Mouse (Mus musculus) brain, embryonic 14.5 days (tissue): ENCODE measurements around the gene Prickle2. TPM values are rescaled to one million over a fixed set of nuclear protein-coding genes. Genes with fewer than 3 reads are reported as not detected.
A peak's percentile ranks its signal among the peaks of the same experiment; 100 is the strongest.

Experiments
- DNase-seq: peaks from one replicate; pipeline ENCODE4 v3.0.0-alpha.2; 2011; ENCODE audit warnings: low read depth
- CTCF ChIP-seq: fragments of 200-500 bp; IDR thresholded peaks from 2 replicates; pipeline ENCODE4 v1.5.1; 2012; ENCODE audit warnings: inconsistent platforms, mild to moderate bottlenecking, moderate library complexity, borderline replicate concordance; ENCODE audit not compliant: insufficient read depth, insufficient read length; ENCODE audit errors: extremely low read depth
- POLR2A ChIP-seq: fragments of 200-500 bp; IDR thresholded peaks from 2 replicates; pipeline ENCODE4 v1.6.1; 2012; ENCODE audit warnings: mild to moderate bottlenecking, inconsistent platforms, borderline replicate concordance; ENCODE audit not compliant: poor library complexity, insufficient read depth, insufficient read length, severe bottlenecking; ENCODE audit errors: extremely low read depth
- polyA plus RNA-seq: library from polyadenylated mRNA; depleted of rRNA; stranded (reverse); fragments of >200 nt; gene quantifications from 2 replicates; pipeline ENCODE4 v1.2.3, GENCODE M21; 2012

Prickle2 gene
- polyA plus RNA-seq, 1 experiment: 17.8 TPM

GRCm38 (mm10) chr6:92409788-92410187 is 296.2 kb downstream of the Prickle2 start:
- no peak for DNase-seq
- TF ChIP-seq POLR2A (no peak), CTCF (no peak)

GRCm38 (mm10) chr6:92407259-92407658 is 298.7 kb downstream of the Prickle2 start:
- TF ChIP-seq CTCF (no peak), POLR2A (no peak)

GRCm38 (mm10) chr6:92405571-92405970 is 300.4 kb downstream of the Prickle2 start:
- no peak for DNase-seq
- TF ChIP-seq CTCF (no peak), POLR2A (no peak)

More at GRCm38 (mm10) chr6:92407259-92407658, 298.7 kb downstream of the Prickle2 start:
- DNase-seq: peak; percentile 76

- DNase-seq: no peak
- TF ChIP-seq POLR2A (no peak), CTCF (no peak)
Observed at GRCm38 (mm10) chr6:92397876-92398275, 308.1 kb downstream of the Prickle2 start.

- no peak for TF ChIP-seq CTCF
- DNase-seq: no peak
Observed at GRCm38 (mm10) chr6:92395556-92395955, 310.4 kb downstream of the Prickle2 start.

- DNase-seq: no peak
- TF ChIP-seq POLR2A (no peak), CTCF (no peak)
Observed at GRCm38 (mm10) chr6:92395143-92395542, 310.8 kb downstream of the Prickle2 start.

GRCm38 (mm10) chr6:92394628-92395027 is 311.3 kb downstream of the Prickle2 start:
- DNase-seq: peak; percentile 31
- TF ChIP-seq POLR2A: no peak
- no peak for TF ChIP-seq CTCF

- DNase-seq: no peak
- TF ChIP-seq POLR2A: no peak
- no peak for TF ChIP-seq CTCF
Observed at GRCm38 (mm10) chr6:92390321-92390720, 315.6 kb downstream of the Prickle2 start.

GRCm38 (mm10) chr6:92388681-92389080 is 317.3 kb downstream of the Prickle2 start:
- TF ChIP-seq CTCF: no peak
- TF ChIP-seq POLR2A: no peak

GRCm38 (mm10) chr6:92383196-92383782 is 322.7 kb downstream of the Prickle2 start:
- TF ChIP-seq CTCF (no peak), POLR2A (no peak)

More at GRCm38 (mm10) chr6:92388681-92389080, 317.3 kb downstream of the Prickle2 start:
- no peak for DNase-seq

GRCm38 (mm10) chr6:92381085-92381484 is 324.9 kb downstream of the Prickle2 start:
- no peak for DNase-seq
- TF ChIP-seq CTCF (no peak), POLR2A (no peak)

More at GRCm38 (mm10) chr6:92383196-92383782, 322.7 kb downstream of the Prickle2 start:
- peak; percentile 20 for DNase-seq

GRCm38 (mm10) chr6:92374826-92375225 is 331.1 kb downstream of the Prickle2 start:
- DNase-seq: no peak
- TF ChIP-seq POLR2A: no peak
- TF ChIP-seq CTCF: no peak
